Mouse (Mus musculus) liver, embryonic 11.5 days (tissue): ENCODE measurements around the gene Nxpe2. TPM values are rescaled to one million over a fixed set of nuclear protein-coding genes. Genes with fewer than 3 reads are reported as not detected.
A peak's percentile ranks its signal among the peaks of the same experiment; 100 is the strongest.
"Not testable (repeated sequence)": the region's sequence is repeated elsewhere in the genome, so short reads cannot be mapped to it uniquely, and the experiment has no call there.

Experiments used
- ATAC-seq: fragments of 200-750 bp; cut with Nextera tagmentation; replicated peaks from 2 replicates; pipeline ENCODE4 v1.8.0; 2017; ENCODE audit warnings: moderate number of reproducible peaks, mild to moderate bottlenecking, moderate TSS enrichment, moderate library complexity; ENCODE audit not compliant: low FRiP score
- DNase-seq: peaks from one replicate; pipeline ENCODE4 v3.0.0-alpha.2; 2017; ENCODE audit warnings: low spot score
- H3K27ac ChIP-seq: fragments of 300-500 bp; sonication (generic); 2 replicates; pipeline ENCODE4 v1.5.1; 2014; ENCODE audit warnings: mild to moderate bottlenecking, low read depth, low read length, control low read depth
- H3K27me3 ChIP-seq: fragments of 300-500 bp; sonication (generic); replicated peaks from 2 replicates; pipeline ENCODE4 v1.6.1; 2014; ENCODE audit warnings: low read length, mixed read lengths; ENCODE audit not compliant: control insufficient read depth, insufficient read depth
- H3K36me3 ChIP-seq: fragments of 300-500 bp; sonication (generic); 2 replicates; pipeline ENCODE4 v1.6.1; 2014; ENCODE audit warnings: mild to moderate bottlenecking, low read length, moderate library complexity, mixed read lengths; ENCODE audit not compliant: control insufficient read depth, insufficient read depth
- H3K4me1 ChIP-seq: fragments of 300-500 bp; sonication (generic); replicated peaks from 2 replicates; pipeline ENCODE4 v1.6.1; 2014; ENCODE audit warnings: low read length, mixed read lengths; ENCODE audit not compliant: control insufficient read depth, insufficient read depth
- H3K4me2 ChIP-seq: fragments of 300-500 bp; sonication (generic); 2 replicates; pipeline ENCODE4 v1.6.1; 2014; ENCODE audit warnings: mild to moderate bottlenecking, control low read depth, moderate library complexity
- H3K4me3 ChIP-seq: fragments of 300-500 bp; sonication (generic); 2 replicates; pipeline ENCODE4 v1.5.1; 2014; ENCODE audit warnings: low read depth, low read length, control low read depth
- H3K9ac ChIP-seq: fragments of 300-500 bp; sonication (generic); 2 replicates; pipeline ENCODE4 v1.6.1; 2014; ENCODE audit warnings: low read depth, low read length, control low read depth
- H3K9me3 ChIP-seq: fragments of 300-500 bp; sonication (generic); 2 replicates; pipeline ENCODE4 v1.6.1; 2016; ENCODE audit warnings: low read length, inconsistent platforms, mixed read lengths; ENCODE audit not compliant: control insufficient read depth
- WGBS: fragments of 180-500 bp; shearing (Covaris S2); extraction: QIAGEN DNeasy Blood & Tissue Kit; methylation state at CpG from one replicate; pipeline ENCODE4 v1.1.7; 2014; 5-methylcytosine and 5-hydroxymethylcytosine counted together
- polyA plus RNA-seq: library from polyadenylated mRNA; unstranded; fragments of >200 nt; fragmentation: Nextera tagmentation; extraction: Ambion mirVana; gene quantifications from 2 replicates; pipeline ENCODE4 v1.2.1, GENCODE M21; 2014

The Nxpe2 gene
- polyA plus RNA-seq, 1 experiment from 2014 or later, result 104 TPM

GRCm38 (mm10) chr9:48329597-48329996 lies 23.7 kb downstream of the Nxpe2 start:
- 91% methylated on average over 7 of the region's 7 CpGs for WGBS
- H3K9me3 ChIP-seq, result no peaks in the 10 kb centered on the region
- H3K4me2 ChIP-seq, result no peak overlapping the region
- H3K9ac ChIP-seq, result no peak overlapping the region
- no peaks in the 10 kb centered on the region for H3K27me3 ChIP-seq
- no peak overlapping the region for H3K4me3 ChIP-seq
- H3K27ac ChIP-seq, result no peak overlapping the region
- DNase-seq (peak; percentile 23), ATAC-seq (no peak)
- H3K4me1 ChIP-seq, result no peaks in the 10 kb centered on the region
- peaks cover 7% of the 10 kb centered on the region for H3K36me3 ChIP-seq

GRCm38 (mm10) chr9:48326338-48326737 lies 26.9 kb downstream of the Nxpe2 start:
- H3K27ac ChIP-seq, result no peak overlapping the region
- H3K27me3 ChIP-seq, result no peaks in the 10 kb centered on the region
- peaks cover under 1% of the 10 kb centered on the region; the same call in 1 of the 2 replicates for H3K36me3 ChIP-seq
- no peaks in the 10 kb centered on the region for H3K4me1 ChIP-seq
- no peak overlapping the region for H3K9ac ChIP-seq
- no peak overlapping the region for H3K4me3 ChIP-seq
- 77% methylated on average over 9 of the region's 9 CpGs for WGBS
- no peak overlapping the region for H3K4me2 ChIP-seq
- ATAC-seq, result no peak
- H3K9me3 ChIP-seq, result no peaks in the 10 kb centered on the region
- peak; percentile 29 for DNase-seq

GRCm38 (mm10) chr9:48315825-48316224 lies 37.4 kb downstream of the Nxpe2 start:
- 76% methylated on average over 1 of the region's 1 CpGs for WGBS
- ATAC-seq, result no peak

GRCm38 (mm10) chr9:48314194-48314593 lies 39.1 kb downstream of the Nxpe2 start:
- 60% methylated on average over 3 of the region's 3 CpGs for WGBS
- H3K9ac ChIP-seq, result no peak overlapping the region
- DNase-seq, result no peak
- H3K9me3 ChIP-seq, result no peaks in the 10 kb centered on the region
- H3K4me2 ChIP-seq, result no peak overlapping the region
- H3K27ac ChIP-seq, result no peak overlapping the region
- H3K4me1 ChIP-seq, result no peaks in the 10 kb centered on the region
- H3K4me3 ChIP-seq, result no peak overlapping the region
- no peaks in the 10 kb centered on the region for H3K36me3 ChIP-seq
- H3K27me3 ChIP-seq, result no peaks in the 10 kb centered on the region
- no peak for ATAC-seq

More at GRCm38 (mm10) chr9:48315825-48316224, 37.4 kb downstream of the Nxpe2 start:
- Histone ChIP-seq H3K4me2 (no peak overlapping the region), H3K9me3 (no peaks in the 10 kb centered on the region), H3K27me3 (no peaks in the 10 kb centered on the region), H3K9ac (no peak overlapping the region), H3K27ac (no peak overlapping the region), H3K36me3 (no peaks in the 10 kb centered on the region), H3K4me3 (no peak overlapping the region), H3K4me1 (no peaks in the 10 kb centered on the region)
- DNase-seq, result no peak

DNA sequence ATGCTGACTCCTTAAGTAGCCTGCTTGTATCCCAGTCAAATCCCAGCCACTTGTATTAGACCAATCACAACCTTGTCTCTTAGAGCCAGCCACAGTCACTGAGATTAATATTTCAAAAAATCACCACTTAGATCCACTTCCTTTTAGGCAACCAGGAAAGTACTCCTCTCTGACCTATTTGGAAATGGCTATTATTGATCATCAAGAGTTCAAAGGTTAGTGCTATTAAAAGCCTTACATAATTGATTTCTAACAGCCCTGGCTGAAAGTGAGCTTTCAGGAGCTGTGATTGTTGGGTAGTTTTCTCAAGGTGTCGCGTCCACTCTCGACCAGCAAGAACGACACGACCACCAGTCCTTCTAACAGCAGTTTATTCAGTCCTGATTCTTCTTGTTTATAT lies 42.0 kb downstream of the Nxpe2 start:
- Histone ChIP-seq H3K9ac (no peak overlapping the region), H3K4me1 (no peaks in the 10 kb centered on the region), H3K4me3 (no peak overlapping the region), H3K27ac (no peak overlapping the region), H3K9me3 (no peaks in the 10 kb centered on the region), H3K27me3 (no peaks in the 10 kb centered on the region), H3K36me3 (no peaks in the 10 kb centered on the region), H3K4me2 (no peak overlapping the region)
- DNase-seq, result no peak
- 83% methylated on average over 5 of the region's 5 CpGs for WGBS
- no peak for ATAC-seq

DNA sequence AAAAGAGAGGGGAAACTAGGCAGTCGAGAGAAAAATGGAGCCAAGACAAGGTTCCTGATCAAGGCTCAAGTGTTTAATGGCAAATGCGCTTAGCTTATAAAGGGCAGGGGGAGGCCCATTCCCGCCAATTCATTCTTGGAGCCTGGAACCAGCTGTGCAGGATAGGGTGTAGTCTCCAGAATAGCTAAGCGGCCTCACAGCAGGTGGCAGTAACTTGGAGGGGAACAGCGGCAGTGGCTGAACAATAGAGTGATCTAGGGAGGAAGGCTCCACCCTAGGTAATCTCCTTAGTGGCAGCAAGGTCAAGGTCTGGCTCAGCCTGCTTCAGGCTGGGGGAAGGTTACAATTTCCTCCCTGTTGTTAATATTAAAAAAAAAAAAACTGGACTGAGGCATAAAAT lies 49.7 kb downstream of the Nxpe2 start:
- not testable (repeated sequence) for ATAC-seq
- 55% methylated on average over 5 of the region's 5 CpGs for WGBS

GRCm38 (mm10) chr9:48298983-48299382 lies 54.3 kb downstream of the Nxpe2 start:
- no peak for ATAC-seq
- Histone ChIP-seq H3K4me2 (no peak overlapping the region), H3K9ac (no peak overlapping the region), H3K27me3 (no peaks in the 10 kb centered on the region), H3K36me3 (no peaks in the 10 kb centered on the region), H3K9me3 (no peaks in the 10 kb centered on the region), H3K4me3 (no peak overlapping the region), H3K27ac (no peak overlapping the region), H3K4me1 (no peaks in the 10 kb centered on the region)
- 83% methylated on average over 7 of the region's 7 CpGs for WGBS
- no peak for DNase-seq

More for the DNA sequence above, 49.7 kb downstream of the Nxpe2 start:
- H3K4me3 ChIP-seq, H3K27ac ChIP-seq, H3K4me2 ChIP-seq, H3K36me3 ChIP-seq, H3K27me3 ChIP-seq, H3K9me3 ChIP-seq, DNase-seq, H3K4me1 ChIP-seq, H3K9ac ChIP-seq: not testable (repeated sequence)

DNA sequence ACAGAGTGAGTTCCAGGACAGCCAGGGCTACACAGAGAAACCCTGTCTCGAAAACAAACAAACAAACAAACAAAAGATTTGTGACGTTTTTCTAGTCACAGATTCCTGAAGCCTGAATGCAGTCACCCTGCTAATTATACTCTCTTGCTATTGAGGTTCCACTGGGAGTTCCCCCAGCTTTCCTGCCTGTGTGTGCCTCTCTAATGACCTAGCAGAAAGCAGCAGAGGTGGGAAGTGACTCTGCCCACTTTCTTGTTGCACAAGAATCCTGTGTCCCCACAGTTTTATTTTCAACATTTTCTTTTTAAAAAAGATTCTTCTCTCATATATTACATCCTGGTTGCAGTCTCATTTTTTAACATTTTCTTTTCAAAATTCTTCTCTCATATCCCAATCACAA lies 58.5 kb downstream of the Nxpe2 start:
- Histone ChIP-seq H3K9ac (no peak overlapping the region), H3K4me1 (no peaks in the 10 kb centered on the region), H3K27me3 (no peaks in the 10 kb centered on the region), H3K27ac (no peak overlapping the region), H3K36me3 (no peaks in the 10 kb centered on the region), H3K9me3 (no peaks in the 10 kb centered on the region), H3K4me2 (no peak overlapping the region), H3K4me3 (no peak overlapping the region)
- 56% methylated on average over 2 of the region's 2 CpGs for WGBS
- no peak for DNase-seq
- no peak for ATAC-seq

GRCm38 (mm10) chr9:48290281-48290680 lies 63.0 kb downstream of the Nxpe2 start:
- Histone ChIP-seq H3K4me3 (no peak overlapping the region), H3K4me1 (no peaks in the 10 kb centered on the region), H3K36me3 (no peaks in the 10 kb centered on the region), H3K27ac (no peak overlapping the region), H3K4me2 (no peak overlapping the region), H3K9ac (no peak overlapping the region), H3K27me3 (no peaks in the 10 kb centered on the region), H3K9me3 (no peaks in the 10 kb centered on the region)
- DNase-seq (no peak), ATAC-seq (no peak)
- WGBS, result 86% methylated on average over 1 of the region's 1 CpGs
